Mouse (Mus musculus): ENCODE measurements around the gene Cdk20. TPM values are rescaled to one million over a fixed set of nuclear protein-coding genes. Genes with fewer than 3 reads are reported as not detected.

Cdk20 gene
- polyA plus RNA-seq, 1 experiment from 2014 or later = 21.9 TPM

DNA sequence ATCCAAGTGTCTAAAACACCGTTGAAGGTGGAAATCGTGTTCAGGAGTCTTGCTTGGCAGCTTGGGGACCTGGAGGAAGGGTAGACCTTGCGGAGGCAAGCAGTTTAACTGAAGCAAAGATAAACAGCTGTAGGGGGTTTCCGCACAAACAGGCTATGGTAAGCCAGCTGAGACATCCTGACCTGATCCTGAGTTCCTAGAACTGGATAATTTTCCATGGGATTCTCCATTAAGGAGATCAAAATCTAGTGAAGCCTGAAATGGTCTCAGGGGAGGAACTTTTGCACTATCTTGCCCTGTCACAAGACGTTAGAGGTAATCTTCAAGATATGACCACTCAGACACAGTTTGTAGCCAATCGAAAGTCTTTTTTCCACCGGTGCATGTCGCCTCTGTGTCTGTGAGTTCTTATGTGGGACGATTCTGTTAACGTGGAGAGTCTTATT lies 29.6 kb upstream of the Cdk20 start:
- no peak overlapping the region for H3K4me3 ChIP-seq (ENCODE audit: low read depth, low read length)
- H3K9ac ChIP-seq (replicated peaks; ENCODE audit: low read depth, low read length) = no peak overlapping the region
- WGBS = 92% methylated on average over 10 of the region's 10 CpGs
- H3K27ac ChIP-seq (ENCODE audit: low read depth, low read length) = no peak overlapping the region
- H3K9me3 ChIP-seq (ENCODE audit: control insufficient read depth, low read length) = no peaks in the 10 kb centered on the region
- H3K27me3 ChIP-seq (ENCODE audit: control insufficient read depth, insufficient read depth, low read length) = no peaks in the 10 kb centered on the region
- no peak overlapping the region for H3K4me2 ChIP-seq (ENCODE audit: low read depth, low read length)
- H3K36me3 ChIP-seq (ENCODE audit: control insufficient read depth, insufficient read depth, low read length) = no peaks in the 10 kb centered on the region
- H3K4me1 ChIP-seq (ENCODE audit: control insufficient read depth, insufficient read depth, low read length) = no peaks in the 10 kb centered on the region
- ATAC-seq (ENCODE audit: low read depth) = no peak

DNA sequence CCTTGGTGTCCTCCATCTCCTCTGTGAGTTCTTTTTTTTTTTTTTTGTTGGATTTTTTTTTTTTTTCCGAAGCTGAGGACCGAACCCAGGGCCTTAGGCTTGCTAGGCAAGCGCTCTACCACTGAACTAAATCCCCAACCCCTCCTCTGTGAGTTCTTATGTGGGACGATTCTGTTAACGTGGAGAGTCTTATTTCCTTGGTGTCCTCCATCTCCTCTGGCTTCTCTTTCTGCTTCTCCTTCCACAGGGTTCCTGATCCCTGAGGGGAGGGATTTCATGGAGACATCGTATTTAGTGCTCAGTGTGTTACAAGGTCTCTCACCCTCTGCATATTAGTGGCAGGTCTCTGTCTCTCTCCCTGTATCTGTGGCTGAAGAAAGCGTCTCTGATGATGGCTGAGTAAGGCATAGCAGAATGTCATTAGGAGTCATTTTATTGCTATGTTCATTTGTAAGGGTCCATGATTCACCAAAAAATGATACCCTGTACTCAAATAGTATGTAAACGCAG lies 29.1 kb upstream of the Cdk20 start:
- no peak for ATAC-seq (ENCODE audit: low read depth)
- 89% methylated on average over 8 of the region's 8 CpGs for WGBS
- Histone ChIP-seq H3K9me3 (ENCODE audit: control insufficient read depth, low read length) (no peaks in the 10 kb centered on the region), H3K27me3 (ENCODE audit: control insufficient read depth, insufficient read depth, low read length) (no peaks in the 10 kb centered on the region), H3K27ac (ENCODE audit: low read depth, low read length) (no peak overlapping the region), H3K36me3 (ENCODE audit: control insufficient read depth, insufficient read depth, low read length) (no peaks in the 10 kb centered on the region), H3K4me3 (ENCODE audit: low read depth, low read length) (no peak overlapping the region), H3K4me1 (ENCODE audit: control insufficient read depth, insufficient read depth, low read length) (no peaks in the 10 kb centered on the region), H3K9ac (replicated peaks; ENCODE audit: low read depth, low read length) (no peak overlapping the region), H3K4me2 (ENCODE audit: low read depth, low read length) (no peak overlapping the region)

DNA sequence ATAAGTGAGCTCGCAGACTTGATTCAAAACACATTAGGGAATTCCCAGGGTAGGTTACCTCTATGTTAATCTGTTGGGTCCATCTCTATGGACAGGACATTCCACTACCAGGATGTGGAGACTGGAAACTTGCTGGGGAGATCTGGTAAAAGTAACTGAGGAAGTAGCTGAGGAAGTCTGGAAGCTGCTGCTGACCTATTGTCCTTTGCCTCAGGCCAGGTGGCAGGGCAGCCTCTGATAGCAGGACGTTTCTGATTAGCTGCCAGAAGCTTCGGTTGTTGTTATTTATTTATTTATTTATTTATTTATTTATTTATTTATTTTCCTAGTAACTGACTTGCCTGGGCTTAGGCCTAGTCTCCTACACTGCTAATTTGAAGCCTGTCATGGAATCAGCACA lies 28.6 kb upstream of the Cdk20 start:
- H3K36me3 ChIP-seq (ENCODE audit: control insufficient read depth, insufficient read depth, low read length) = no peaks in the 10 kb centered on the region
- ATAC-seq (ENCODE audit: low read depth) = no peak
- H3K4me2 ChIP-seq (ENCODE audit: low read depth, low read length) = no peak overlapping the region
- H3K9ac ChIP-seq (replicated peaks; ENCODE audit: low read depth, low read length) = no peak overlapping the region
- 82% methylated on average over 3 of the region's 3 CpGs for WGBS
- no peaks in the 10 kb centered on the region for H3K4me1 ChIP-seq (ENCODE audit: control insufficient read depth, insufficient read depth, low read length)
- no peaks in the 10 kb centered on the region for H3K27me3 ChIP-seq (ENCODE audit: control insufficient read depth, insufficient read depth, low read length)
- no peak overlapping the region for H3K4me3 ChIP-seq (ENCODE audit: low read depth, low read length)
- H3K9me3 ChIP-seq (ENCODE audit: control insufficient read depth, low read length) = no peaks in the 10 kb centered on the region
- H3K27ac ChIP-seq (ENCODE audit: low read depth, low read length) = no peak overlapping the region

DNA sequence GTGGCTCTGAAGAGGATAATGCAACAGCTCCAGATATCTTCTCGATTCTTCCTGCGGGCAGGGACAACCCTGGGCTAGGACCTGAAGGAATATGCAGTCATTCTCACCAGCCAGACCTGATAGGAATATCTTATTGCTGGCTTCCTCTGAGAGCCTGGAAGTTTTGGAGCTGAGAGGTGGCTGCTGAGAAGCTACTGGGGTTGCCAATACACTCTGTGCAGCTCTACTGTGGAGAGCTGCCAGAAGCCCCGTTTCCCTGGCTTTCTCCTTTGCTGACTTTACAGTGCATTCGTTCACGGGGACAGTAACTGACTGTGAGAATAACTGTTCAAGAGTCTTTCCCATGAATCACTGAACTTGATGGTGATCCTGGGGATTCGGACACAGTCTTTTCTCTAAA lies 26.6 kb upstream of the Cdk20 start:
- H3K9me3 ChIP-seq (ENCODE audit: control insufficient read depth, low read length) = no peaks in the 10 kb centered on the region
- H3K27me3 ChIP-seq (ENCODE audit: control insufficient read depth, insufficient read depth, low read length) = no peaks in the 10 kb centered on the region
- 79% methylated on average over 6 of the region's 6 CpGs for WGBS
- no peak overlapping the region for H3K27ac ChIP-seq (ENCODE audit: low read depth, low read length)
- ATAC-seq (ENCODE audit: low read depth) = no peak
- H3K4me1 ChIP-seq (ENCODE audit: control insufficient read depth, insufficient read depth, low read length) = no peaks in the 10 kb centered on the region
- no peak overlapping the region for H3K4me2 ChIP-seq (ENCODE audit: low read depth, low read length)
- no peaks in the 10 kb centered on the region for H3K36me3 ChIP-seq (ENCODE audit: control insufficient read depth, insufficient read depth, low read length)
- H3K4me3 ChIP-seq (ENCODE audit: low read depth, low read length) = no peak overlapping the region
- no peak overlapping the region for H3K9ac ChIP-seq (replicated peaks; ENCODE audit: low read depth, low read length)

DNA sequence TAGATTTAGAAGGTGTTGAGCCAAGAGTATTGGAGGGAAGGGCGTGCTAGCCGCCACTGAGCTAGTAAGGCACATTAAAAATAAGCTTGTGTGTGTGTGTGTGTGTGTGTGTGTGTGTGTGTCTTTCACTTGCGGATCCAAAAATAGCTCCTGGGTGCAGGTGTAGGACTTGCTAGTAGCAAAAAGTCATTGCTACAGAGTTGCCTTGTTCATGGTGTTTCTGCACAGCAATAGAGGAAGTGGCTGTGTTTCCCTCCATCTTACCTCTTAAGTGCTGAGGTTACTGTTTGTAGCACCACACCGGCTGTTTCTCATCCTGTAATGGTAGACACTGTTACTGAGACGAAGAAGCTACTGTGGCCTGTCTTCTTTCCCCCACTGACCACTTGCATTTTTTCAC lies 24.1 kb upstream of the Cdk20 start:
- Histone ChIP-seq H3K4me1 (ENCODE audit: control insufficient read depth, insufficient read depth, low read length) (no peaks in the 10 kb centered on the region), H3K4me3 (ENCODE audit: low read depth, low read length) (no peak overlapping the region), H3K27me3 (ENCODE audit: control insufficient read depth, insufficient read depth, low read length) (no peaks in the 10 kb centered on the region), H3K9ac (replicated peaks; ENCODE audit: low read depth, low read length) (no peak overlapping the region), H3K27ac (ENCODE audit: low read depth, low read length) (no peak overlapping the region), H3K36me3 (ENCODE audit: control insufficient read depth, insufficient read depth, low read length) (no peaks in the 10 kb centered on the region), H3K4me2 (ENCODE audit: low read depth, low read length) (no peak overlapping the region), H3K9me3 (ENCODE audit: control insufficient read depth, low read length) (no peaks in the 10 kb centered on the region)
- no peak for ATAC-seq (ENCODE audit: low read depth)
- WGBS = 93% methylated on average over 5 of the region's 5 CpGs

DNA sequence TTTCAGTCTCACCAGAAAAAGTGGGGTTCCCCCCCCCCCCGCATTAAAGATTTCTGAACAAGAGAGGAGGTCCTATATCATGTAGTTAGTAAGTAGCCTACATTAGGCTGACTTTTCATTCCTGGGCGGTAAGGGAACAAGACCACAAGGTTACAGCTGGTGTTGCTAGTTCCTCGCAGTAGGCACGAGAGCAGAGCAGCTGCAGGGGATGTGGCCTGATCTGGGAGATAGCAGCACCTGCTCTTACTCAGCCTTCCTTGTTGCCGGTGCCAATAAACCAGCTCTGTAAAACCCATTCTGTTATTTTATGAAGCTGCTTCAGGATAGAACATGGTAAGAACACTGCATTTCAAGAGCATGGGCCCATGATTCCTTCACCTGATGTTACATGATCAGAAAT lies 21.5 kb upstream of the Cdk20 start:
- Histone ChIP-seq H3K4me3 (ENCODE audit: low read depth, low read length) (no peak overlapping the region), H3K9ac (replicated peaks; ENCODE audit: low read depth, low read length) (no peak overlapping the region), H3K36me3 (ENCODE audit: control insufficient read depth, insufficient read depth, low read length) (no peaks in the 10 kb centered on the region), H3K27ac (ENCODE audit: low read depth, low read length) (no peak overlapping the region), H3K27me3 (ENCODE audit: control insufficient read depth, insufficient read depth, low read length) (no peaks in the 10 kb centered on the region), H3K4me2 (ENCODE audit: low read depth, low read length) (no peak overlapping the region), H3K9me3 (ENCODE audit: control insufficient read depth, low read length) (no peaks in the 10 kb centered on the region), H3K4me1 (ENCODE audit: control insufficient read depth, insufficient read depth, low read length) (no peaks in the 10 kb centered on the region)
- ATAC-seq (ENCODE audit: low read depth) = no peak
- WGBS = 68% methylated on average over 5 of the region's 5 CpGs

DNA sequence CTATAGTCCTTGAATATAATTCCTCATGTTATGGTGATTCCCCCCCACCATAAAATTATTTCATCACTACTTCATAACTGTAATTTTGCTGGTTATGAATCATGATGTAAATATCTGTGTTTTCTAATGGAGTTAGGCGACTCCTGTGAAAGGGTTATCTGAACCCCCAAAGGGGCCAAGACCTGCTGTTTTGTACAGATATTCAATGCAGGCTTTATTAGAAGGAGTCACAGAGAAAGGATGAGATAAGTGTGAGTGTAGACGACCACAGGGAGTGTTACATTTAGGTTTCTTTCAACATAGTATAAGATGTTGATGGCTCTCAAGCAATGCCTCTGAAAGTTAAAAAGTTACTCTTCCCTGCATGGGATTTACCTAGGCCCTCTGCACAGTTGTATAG lies 20.8 kb upstream of the Cdk20 start:
- Histone ChIP-seq H3K4me2 (ENCODE audit: low read depth, low read length) (no peak overlapping the region), H3K4me1 (ENCODE audit: control insufficient read depth, insufficient read depth, low read length) (no peaks in the 10 kb centered on the region), H3K36me3 (ENCODE audit: control insufficient read depth, insufficient read depth, low read length) (no peaks in the 10 kb centered on the region), H3K27me3 (ENCODE audit: control insufficient read depth, insufficient read depth, low read length) (no peaks in the 10 kb centered on the region), H3K9me3 (ENCODE audit: control insufficient read depth, low read length) (no peaks in the 10 kb centered on the region), H3K9ac (replicated peaks; ENCODE audit: low read depth, low read length) (no peak overlapping the region), H3K27ac (ENCODE audit: low read depth, low read length) (no peak overlapping the region), H3K4me3 (ENCODE audit: low read depth, low read length) (no peak overlapping the region)
- 74% methylated on average over 2 of the region's 2 CpGs for WGBS
- no peak for ATAC-seq (ENCODE audit: low read depth)

DNA sequence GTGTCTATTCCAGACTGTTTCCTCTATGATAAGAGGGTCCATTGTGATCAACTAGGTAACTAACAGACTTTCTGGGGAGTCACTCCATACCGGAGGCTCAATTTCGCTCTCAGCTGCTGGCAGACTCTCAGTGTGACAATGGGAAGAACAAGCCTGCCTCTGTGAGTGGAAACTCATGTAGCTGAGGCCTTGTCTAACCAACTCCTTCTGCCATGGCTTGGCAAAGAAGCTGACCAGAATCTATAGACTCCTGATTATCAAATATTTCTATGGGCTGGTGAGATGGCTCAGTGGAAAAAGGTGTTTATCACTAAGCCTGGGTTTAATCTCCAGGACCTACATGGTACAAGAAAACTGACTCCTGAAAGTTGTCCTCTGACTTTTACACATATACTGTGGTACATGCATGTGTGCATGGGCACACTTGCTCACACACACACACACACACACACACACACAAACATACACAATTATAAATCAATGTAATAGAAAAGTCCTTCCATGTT lies 19.3 kb upstream of the Cdk20 start:
- Histone ChIP-seq H3K9me3 (ENCODE audit: control insufficient read depth, low read length) (no peaks in the 10 kb centered on the region), H3K27ac (ENCODE audit: low read depth, low read length) (no peak overlapping the region), H3K4me1 (ENCODE audit: control insufficient read depth, insufficient read depth, low read length) (no peaks in the 10 kb centered on the region), H3K9ac (replicated peaks; ENCODE audit: low read depth, low read length) (no peak overlapping the region), H3K27me3 (ENCODE audit: control insufficient read depth, insufficient read depth, low read length) (no peaks in the 10 kb centered on the region), H3K4me2 (ENCODE audit: low read depth, low read length) (no peak overlapping the region), H3K4me3 (ENCODE audit: low read depth, low read length) (no peak overlapping the region), H3K36me3 (ENCODE audit: control insufficient read depth, insufficient read depth, low read length) (no peaks in the 10 kb centered on the region)
- WGBS = 75% methylated on average over 2 of the region's 2 CpGs
- no peak for ATAC-seq (ENCODE audit: low read depth)

DNA sequence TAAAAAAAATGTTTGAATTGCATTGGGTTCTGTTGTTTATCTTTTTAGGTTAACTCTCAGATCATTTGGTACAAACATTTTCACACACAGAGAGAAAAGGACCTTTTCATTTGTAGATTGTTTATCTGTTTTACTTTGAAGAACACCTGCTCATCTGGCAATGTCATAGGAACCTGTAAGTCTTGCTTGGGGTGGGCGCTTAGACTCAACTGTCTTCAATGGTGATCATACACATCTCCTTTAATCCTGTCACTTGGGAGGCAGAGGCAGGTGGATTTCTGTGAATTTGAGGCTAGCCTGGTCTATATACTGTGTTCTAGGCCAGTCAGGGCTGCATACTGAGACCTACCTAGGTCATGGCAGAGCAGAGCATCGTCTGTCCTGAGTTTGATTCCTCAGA lies 16.5 kb upstream of the Cdk20 start:
- Histone ChIP-seq H3K27me3 (ENCODE audit: control insufficient read depth, insufficient read depth, low read length) (no peaks in the 10 kb centered on the region), H3K4me2 (ENCODE audit: low read depth, low read length) (no peak overlapping the region), H3K27ac (ENCODE audit: low read depth, low read length) (no peak overlapping the region), H3K9ac (replicated peaks; ENCODE audit: low read depth, low read length) (no peak overlapping the region), H3K36me3 (ENCODE audit: control insufficient read depth, insufficient read depth, low read length) (no peaks in the 10 kb centered on the region), H3K4me3 (ENCODE audit: low read depth, low read length) (no peak overlapping the region), H3K4me1 (ENCODE audit: control insufficient read depth, insufficient read depth, low read length) (no peaks in the 10 kb centered on the region), H3K9me3 (ENCODE audit: control insufficient read depth, low read length) (no peaks in the 10 kb centered on the region)
- 88% methylated on average over 2 of the region's 2 CpGs for WGBS
- ATAC-seq (ENCODE audit: low read depth) = no peak

All from neural tube, embryonic 14.5 days (tissue).